Mouse (Mus musculus): ENCODE data around the gene Lmtk3. TPM values are rescaled to one million over a fixed set of nuclear protein-coding genes. Genes with fewer than 3 reads are reported as not detected.

The Lmtk3 gene
- total and polyA plus RNA-seq, 3 experiments, result 0.19 to 0.34 (median 0.30) TPM

GRCm38 (mm10) chr7:45831128-45831525 is 47.6 kb downstream of the Lmtk3 start:
- TF ChIP-seq NELFE (IDR thresholded peaks at IDR 0.05; ENCODE audit: low read depth, low read length) (no peak), TBP (conservative IDR thresholded peaks at IDR 0.05; ENCODE audit: low read depth, low read length) (0 out of 2 replicates have a peak, but pooled peaks have one; percentile 7)

DNA sequence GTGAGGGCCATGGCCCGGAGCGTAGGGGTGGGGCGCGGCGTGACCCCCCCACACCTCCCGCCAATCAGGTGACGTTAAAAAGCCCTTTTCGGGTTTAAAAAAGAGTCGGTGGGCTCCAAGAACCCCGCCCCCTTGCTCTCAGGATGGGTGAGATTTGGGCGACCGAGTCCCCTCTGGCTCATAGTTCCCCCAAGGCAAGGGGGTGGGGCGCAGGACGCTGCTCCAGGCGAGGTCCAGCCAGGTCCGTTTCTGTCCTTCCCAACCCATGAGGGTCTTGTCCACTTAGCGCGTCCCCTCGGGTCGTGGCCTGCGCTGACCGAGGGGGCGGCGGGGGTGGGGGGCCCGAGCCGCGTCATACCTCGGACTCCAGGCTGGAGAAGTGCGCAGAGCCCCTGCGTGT is 48.9 kb downstream of the Lmtk3 start:
- Histone ChIP-seq H3K4me2 (ENCODE audit: insufficient read depth, low read depth, poor library complexity, severe bottlenecking) (no peak overlapping the region), H3K79me2 (replicated peaks; ENCODE audit: control insufficient read depth, extremely low read depth, insufficient read depth, poor library complexity, severe bottlenecking) (peaks cover 17% of the 10 kb centered on the region), H3K27me3 (replicated peaks) (no peaks in the 10 kb centered on the region), H3K4me1 (ENCODE audit: control insufficient read depth in 1 of 2, insufficient read depth in 2 of 2) (peaks cover 12 to 36% of the 10 kb centered on the region in 2 experiments), H3K9me3 (replicated peaks; ENCODE audit: low read length) (peaks cover 19% of the 10 kb centered on the region), H3K9ac (ENCODE audit: insufficient read depth, low read depth) (no peak overlapping the region), H3K27ac (ENCODE audit: insufficient read depth, low read depth) (no peak overlapping the region), H3K4me3 (replicated peaks in 1 of 3; ENCODE audit: low read depth in 2 of 3, low read length in 2 of 3, poor library complexity in 1 of 3) (no peak overlapping the region), H3K36me3 (replicated peaks in 1 of 2; ENCODE audit: control insufficient read depth in 1 of 2, insufficient read depth in 1 of 2, low read length in 1 of 2) (peaks cover 20 to 26% of the 10 kb centered on the region in 2 experiments)
- DNase-seq (ENCODE audit: extremely low read depth), result no peak
- in situ Hi-C loops (cut with MboI; ENCODE audit: low pct_ligation_motif_present, low pct_unique_long_range_greater_than_20kb, low sequenced_read_pairs) (no loop called here), dilution Hi-C loops (cut with MboI; ENCODE audit: extremely low pct_ligation_motif_present, extremely low pct_unique_long_range_greater_than_20kb, low sequenced_read_pairs) (no loop called here)
- TF ChIP-seq CTCF (conservative IDR thresholded peaks at IDR 0.05 in 1 of 2, IDR thresholded peaks at IDR 0.05 in 1 of 2; ENCODE audit: low read depth in 2 of 2, low read length in 2 of 2) (no peak), ETS1 (conservative IDR thresholded peaks at IDR 0.05; ENCODE audit: low read depth, low read length) (no peak), SIN3A (IDR thresholded peaks at IDR 0.05; ENCODE audit: low read length) (no peak), BHLHE40 (IDR thresholded peaks at IDR 0.05; ENCODE audit: low read depth, low read length) (no peak), ZC3H11A (IDR thresholded peaks at IDR 0.05; ENCODE audit: low read depth, low read length) (no peak), MXI1 (IDR thresholded peaks at IDR 0.05; ENCODE audit: low read depth, low read length) (no peak), RAD21 (IDR thresholded peaks at IDR 0.05; ENCODE audit: low read depth, low read length) (no peak), MYC (IDR thresholded peaks at IDR 0.05; ENCODE audit: low read depth, low read length) (no peak), PAX5 (IDR thresholded peaks at IDR 0.05; ENCODE audit: low read length) (no peak), JUN (IDR thresholded peaks at IDR 0.05; ENCODE audit: insufficient read depth, low read depth, low read length) (no peak), MEF2A (IDR thresholded peaks at IDR 0.05; ENCODE audit: borderline replicate concordance, low read depth, low read length) (no peak), USF2 (conservative IDR thresholded peaks at IDR 0.05; ENCODE audit: low read depth, low read length) (no peak), MAZ (IDR thresholded peaks at IDR 0.05; ENCODE audit: low read depth, low read length) (no peak), RCOR1 (conservative IDR thresholded peaks at IDR 0.05; ENCODE audit: low read depth, low read length) (no peak), ZKSCAN1 (IDR thresholded peaks at IDR 0.05; ENCODE audit: borderline replicate concordance, low read depth, low read length) (no peak), POLR2A (IDR thresholded peaks at IDR 0.05; ENCODE audit: low read depth, low read length) (no peak)

More at GRCm38 (mm10) chr7:45831128-45831525, 47.6 kb downstream of the Lmtk3 start:
- peaks cover 17% of the 10 kb centered on the region for H3K79me2 ChIP-seq (replicated peaks; ENCODE audit: control insufficient read depth, extremely low read depth, insufficient read depth, poor library complexity, severe bottlenecking)
- H3K4me3 ChIP-seq (replicated peaks in 1 of 3; ENCODE audit: low read depth in 2 of 3, low read length in 2 of 3, poor library complexity in 1 of 3), result peak overlapping the region; percentile 87 to 100 (median 100)
- in situ Hi-C loops (cut with MboI; ENCODE audit: low pct_ligation_motif_present, low pct_unique_long_range_greater_than_20kb, low sequenced_read_pairs) (no loop called here), dilution Hi-C loops (cut with MboI; ENCODE audit: extremely low pct_ligation_motif_present, extremely low pct_unique_long_range_greater_than_20kb, low sequenced_read_pairs) (no loop called here)
- peaks cover 19% of the 10 kb centered on the region for H3K9me3 ChIP-seq (replicated peaks; ENCODE audit: low read length)
- H3K4me2 ChIP-seq (ENCODE audit: insufficient read depth, low read depth, poor library complexity, severe bottlenecking), result peak overlapping the region; percentile 76
- peak overlapping the region; percentile 55 for H3K9ac ChIP-seq (ENCODE audit: insufficient read depth, low read depth)
- no peak overlapping the region for H3K27ac ChIP-seq (ENCODE audit: insufficient read depth, low read depth)
- peaks cover 12 to 45% of the 10 kb centered on the region in 2 experiments for H3K4me1 ChIP-seq (ENCODE audit: control insufficient read depth in 1 of 2, insufficient read depth in 2 of 2)
- no peak for DNase-seq (ENCODE audit: extremely low read depth)
- peaks cover 33 to 39% of the 10 kb centered on the region in 2 experiments for H3K36me3 ChIP-seq (replicated peaks in 1 of 2; ENCODE audit: control insufficient read depth in 1 of 2, insufficient read depth in 1 of 2, low read length in 1 of 2)
- H3K27me3 ChIP-seq (replicated peaks), result no peaks in the 10 kb centered on the region
